Mouse (Mus musculus): ENCODE results near the gene Bbs9.

DNA sequence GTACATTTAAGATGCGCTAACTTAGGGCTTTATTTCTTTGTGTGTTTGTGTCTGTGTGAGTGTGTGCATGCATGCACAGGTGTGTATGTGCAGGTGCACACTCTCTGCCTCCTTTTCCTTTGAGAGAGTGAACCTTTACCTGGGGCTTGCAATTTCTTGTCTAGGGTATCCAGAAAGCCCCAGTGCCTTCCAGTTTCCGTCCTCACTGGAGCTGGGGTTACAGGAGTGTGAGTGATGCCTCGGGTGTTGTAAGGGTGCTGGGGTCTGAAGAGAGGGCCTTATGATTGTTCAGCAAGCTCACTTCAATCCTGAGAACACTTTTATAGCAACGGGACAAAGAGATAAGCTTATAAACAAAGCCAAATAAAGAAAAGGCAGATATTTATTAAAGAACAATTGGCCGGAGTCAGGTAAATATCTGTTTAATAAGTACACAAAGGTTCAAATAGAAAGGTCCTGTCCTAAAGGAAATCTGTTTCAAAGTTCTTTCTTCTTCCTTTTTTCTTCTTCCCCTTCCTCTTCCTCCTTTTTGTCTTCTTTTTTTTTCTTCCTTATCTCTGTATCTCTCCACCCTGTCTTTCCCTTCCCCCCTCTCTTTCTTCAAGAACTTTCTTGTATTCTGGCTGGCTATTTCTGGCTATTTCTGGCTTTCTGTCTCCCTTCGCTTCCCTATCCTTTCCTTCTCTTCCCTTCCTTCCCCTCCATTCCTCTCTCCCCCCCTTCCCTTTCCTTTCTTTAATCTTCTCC, 21.7 kb downstream of the Bbs9 start:
- TF ChIP-seq POLR2A (IDR thresholded peaks at IDR 0.05; ENCODE audit: insufficient read depth, low read depth, low read length) (no peak), CTCF (IDR thresholded peaks at IDR 0.05) (no peak)

Measured in heart, adult 2 months (tissue).